Mouse (Mus musculus): Measurements from ENCODE around the gene Naa10.

DNA sequence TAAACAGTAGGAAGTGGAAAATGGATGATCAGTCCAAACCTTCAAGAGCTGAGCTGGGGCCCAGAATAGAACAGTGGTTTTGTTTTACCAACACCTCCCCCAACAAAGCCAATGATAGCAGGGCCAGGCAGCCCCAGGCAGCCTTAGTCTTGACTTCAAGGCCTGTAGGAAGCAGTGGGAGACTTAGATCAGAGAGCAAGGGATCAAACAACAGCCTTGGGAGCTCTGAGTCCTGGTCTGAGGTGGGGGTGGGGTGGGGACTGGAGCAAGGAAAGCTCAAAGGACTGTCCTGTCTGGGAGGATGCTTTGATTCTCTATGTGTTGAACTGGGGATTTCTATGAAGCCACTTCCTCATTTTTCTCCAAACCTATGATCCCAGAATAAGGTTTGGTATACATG is 50.3 kb downstream of the Naa10 start:
- TF ChIP-seq CTCF (IDR thresholded peaks at IDR 0.05; ENCODE audit: borderline replicate concordance, insufficient read depth, low read length) (no peak), POLR2A (IDR thresholded peaks at IDR 0.05; ENCODE audit: low read depth, low read length) (no peak)
